Mouse (Mus musculus) liver, postnatal 0 days (tissue): ENCODE results near the gene Nkapl. TPM values are rescaled to one million over a fixed set of nuclear protein-coding genes. Genes with fewer than 3 reads are reported as not detected.
"Not testable (repeated sequence)": the region's sequence is repeated elsewhere in the genome, so short reads cannot be mapped to it uniquely, and the experiment has no call there.

Experiments
- ATAC-seq: fragments of 200-750 bp; cut with Nextera tagmentation; 2 replicates; pipeline ENCODE4 v1.8.0; 2017; ENCODE audit warnings: mild to moderate bottlenecking, moderate library complexity
- DNase-seq: peaks from one replicate; pipeline ENCODE4 v3.0.0-alpha.2; 2016
- H3K27ac ChIP-seq: fragments of 300-500 bp; sonication (generic); 2 replicates; pipeline ENCODE4 v1.5.1; 2014; ENCODE audit warnings: antibody characterized with exemption, moderate library complexity, mild to moderate bottlenecking, low read depth
- H3K27me3 ChIP-seq: fragments of 300-500 bp; sonication (generic); 2 replicates; pipeline ENCODE4 v1.6.1; 2014; ENCODE audit warnings: low read length, control low read depth, mixed read lengths; ENCODE audit not compliant: insufficient read depth
- H3K36me3 ChIP-seq: fragments of 300-500 bp; sonication (generic); replicated peaks from 2 replicates; pipeline ENCODE4 v1.6.1; 2014; ENCODE audit warnings: mild to moderate bottlenecking, control low read depth, low read length, moderate library complexity, mixed read lengths; ENCODE audit not compliant: insufficient read depth
- H3K4me1 ChIP-seq: fragments of 300-500 bp; sonication (generic); 2 replicates; pipeline ENCODE4 v1.6.1; 2014; ENCODE audit warnings: antibody characterized with exemption, mild to moderate bottlenecking, control low read depth; ENCODE audit not compliant: insufficient read depth
- H3K4me2 ChIP-seq: fragments of 300-500 bp; sonication (generic); 2 replicates; pipeline ENCODE4 v1.6.1; 2014; ENCODE audit warnings: low read depth, mild to moderate bottlenecking, low read length, moderate library complexity, mixed read lengths
- H3K4me3 ChIP-seq: fragments of 300-500 bp; sonication (generic); 2 replicates; pipeline ENCODE4 v1.5.1; 2014; ENCODE audit warnings: low read depth, low read length
- H3K9ac ChIP-seq: fragments of 300-500 bp; sonication (generic); replicated peaks from 2 replicates; pipeline ENCODE4 v1.6.1; 2014; ENCODE audit warnings: mild to moderate bottlenecking, moderate library complexity
- H3K9me3 ChIP-seq: fragments of 300-500 bp; sonication (generic); 2 replicates; pipeline ENCODE4 v1.6.1; 2016; ENCODE audit warnings: mild to moderate bottlenecking, control low read depth, low read length, mixed read lengths
- CTCF ChIP-seq: sonication (generic); IDR thresholded peaks from 2 replicates; pipeline ENCODE4 v1.5.1; 2016; ENCODE audit warnings: antibody characterized with exemption, low read depth
- EP300 ChIP-seq: IDR thresholded peaks from 2 replicates; pipeline ENCODE4 v1.6.1; 2016; ENCODE audit warnings: antibody characterized with exemption, low read depth, mild to moderate bottlenecking
- WGBS: fragments of 180-500 bp; shearing (Covaris S2); extraction: QIAGEN DNeasy Blood & Tissue Kit; methylation state at CpG from one replicate; pipeline ENCODE4 v1.1.7; 2014; ENCODE audit not compliant: insufficient replicate concordance; 5-methylcytosine and 5-hydroxymethylcytosine counted together
- polyA plus RNA-seq: library from polyadenylated mRNA; unstranded; fragments of >200 nt; fragmentation: Nextera tagmentation; extraction: Ambion mirVana; gene quantifications from 2 replicates; pipeline ENCODE4 v1.2.1, GENCODE M21; 2015

The Nkapl gene
- polyA plus RNA-seq, 1 experiment from 2014 or later = 2.0 TPM

GRCm38 (mm10) chr13:21486881-21487280 is 18.6 kb upstream of the Nkapl start:
- no peaks in the 10 kb centered on the region for H3K4me1 ChIP-seq
- no peak overlapping the region for H3K4me3 ChIP-seq
- TF ChIP-seq EP300 = no peak
- H3K4me2 ChIP-seq = no peak overlapping the region
- H3K36me3 ChIP-seq = no peaks in the 10 kb centered on the region
- no peaks in the 10 kb centered on the region for H3K27me3 ChIP-seq
- H3K9me3 ChIP-seq = peaks cover 3% of the 10 kb centered on the region; the same call in 1 of the 2 replicates
- DNase-seq (no peak), ATAC-seq (no peak)
- no peak overlapping the region for H3K27ac ChIP-seq
- no peak overlapping the region for H3K9ac ChIP-seq
- 73% methylated on average over 1 of the region's 1 CpGs for WGBS

- H3K27ac ChIP-seq = peak within 1 kb of the TSS; percentile 84
- H3K9me3 ChIP-seq = not testable (repeated sequence)
- WGBS = 4% methylated on average over 25 of the region's 31 CpGs
Measured at GRCm38 (mm10) chr13:21478759-21479670, 10.7 kb upstream of the Nkapl start, which contains the start of the genes Zkscan4 and Gm10065. TSS of gene Zkscan4 (plus strand) at chr13:21478907. TSS of gene Gm10065 (minus strand) at chr13:21479441.

GRCm38 (mm10) chr13:21472427-21472826 is 4.1 kb upstream of the Nkapl start:
- no peak overlapping the region for H3K4me2 ChIP-seq
- H3K27ac ChIP-seq = no peak overlapping the region
- WGBS = 30% methylated on average over 4 of the region's 4 CpGs
- ATAC-seq = no peak
- no peak overlapping the region for H3K9ac ChIP-seq
- peaks cover 8% of the 10 kb centered on the region for H3K4me1 ChIP-seq
- no peak for DNase-seq
- H3K27me3 ChIP-seq = no peaks in the 10 kb centered on the region
- H3K36me3 ChIP-seq = no peaks in the 10 kb centered on the region
- no peaks in the 10 kb centered on the region for H3K9me3 ChIP-seq
- TF ChIP-seq EP300 (no peak), CTCF (no peak)
- H3K4me3 ChIP-seq = no peak overlapping the region

More at GRCm38 (mm10) chr13:21478759-21479670, 10.7 kb upstream of the Nkapl start, which contains the start of the genes Zkscan4 and Gm10065:
- not testable (repeated sequence) for H3K36me3 ChIP-seq, H3K4me1 ChIP-seq, H3K27me3 ChIP-seq
- DNase-seq (peak; percentile 56), ATAC-seq (peak; percentile 89)
- peak within 1 kb of the TSS; percentile 52 for H3K4me3 ChIP-seq
- H3K4me2 ChIP-seq = peak within 1 kb of the TSS; percentile 83
- peak within 1 kb of the TSS; percentile 41 for H3K9ac ChIP-seq

DNA sequence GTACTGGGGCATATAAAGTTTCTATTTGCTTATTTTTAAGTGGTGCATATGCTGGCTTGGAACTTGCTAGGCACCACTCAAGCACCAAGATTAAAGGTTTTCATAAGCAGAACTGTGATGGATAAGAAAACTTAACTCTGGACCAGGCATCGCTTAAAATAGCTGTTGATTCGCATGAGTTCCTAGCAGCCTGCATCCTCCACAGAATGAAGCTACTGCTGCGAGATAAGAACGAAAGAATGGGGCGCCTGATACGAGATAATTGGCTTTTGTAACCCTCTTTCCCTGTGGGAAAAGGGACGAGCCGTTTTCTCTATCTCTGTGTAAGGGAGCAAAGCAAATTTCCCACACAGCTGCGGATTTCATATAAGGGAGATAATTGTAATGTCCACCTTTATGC is 788 bp upstream of the Nkapl start:
- no peak overlapping the region for H3K27ac ChIP-seq
- no peaks in the 10 kb centered on the region for H3K9me3 ChIP-seq
- DNase-seq = no peak
- TF ChIP-seq EP300 (no peak), CTCF (no peak)
- peaks cover 8% of the 10 kb centered on the region for H3K4me1 ChIP-seq
- peak overlapping the region; percentile 97 for H3K4me2 ChIP-seq
- 23% methylated on average over 9 of the region's 9 CpGs for WGBS
- no peak overlapping the region; the same call in 1 of the 2 replicates for H3K4me3 ChIP-seq
- H3K27me3 ChIP-seq = no peaks in the 10 kb centered on the region
- H3K9ac ChIP-seq = no peak overlapping the region
- no peak for ATAC-seq
- H3K36me3 ChIP-seq = no peaks in the 10 kb centered on the region

GRCm38 (mm10) chr13:21467336-21467735 is 973 bp downstream of the Nkapl start:
- Histone ChIP-seq H3K4me3 (no peak overlapping the region), H3K9ac (no peak overlapping the region), H3K4me1 (peaks cover 8% of the 10 kb centered on the region), H3K4me2 (no peak overlapping the region), H3K27me3 (no peaks in the 10 kb centered on the region), H3K9me3 (no peaks in the 10 kb centered on the region), H3K27ac (no peak overlapping the region), H3K36me3 (no peaks in the 10 kb centered on the region)
- no peak for ATAC-seq
- WGBS = 78% methylated on average over 10 of the region's 10 CpGs
- no peak for DNase-seq
- no peak for TF ChIP-seq CTCF
- no peak for TF ChIP-seq EP300

GRCm38 (mm10) chr13:21462516-21462915 is 5.8 kb downstream of the Nkapl start:
- not testable (repeated sequence) for H3K27me3 ChIP-seq, H3K4me1 ChIP-seq, H3K9me3 ChIP-seq, H3K27ac ChIP-seq, H3K4me3 ChIP-seq, DNase-seq, H3K9ac ChIP-seq, H3K36me3 ChIP-seq, ATAC-seq, H3K4me2 ChIP-seq
- 59% methylated on average over 9 of the region's 9 CpGs for WGBS
